Comparison of ENCODE assay signal across 29 mouse cellular contexts in the genomic region with DNA sequence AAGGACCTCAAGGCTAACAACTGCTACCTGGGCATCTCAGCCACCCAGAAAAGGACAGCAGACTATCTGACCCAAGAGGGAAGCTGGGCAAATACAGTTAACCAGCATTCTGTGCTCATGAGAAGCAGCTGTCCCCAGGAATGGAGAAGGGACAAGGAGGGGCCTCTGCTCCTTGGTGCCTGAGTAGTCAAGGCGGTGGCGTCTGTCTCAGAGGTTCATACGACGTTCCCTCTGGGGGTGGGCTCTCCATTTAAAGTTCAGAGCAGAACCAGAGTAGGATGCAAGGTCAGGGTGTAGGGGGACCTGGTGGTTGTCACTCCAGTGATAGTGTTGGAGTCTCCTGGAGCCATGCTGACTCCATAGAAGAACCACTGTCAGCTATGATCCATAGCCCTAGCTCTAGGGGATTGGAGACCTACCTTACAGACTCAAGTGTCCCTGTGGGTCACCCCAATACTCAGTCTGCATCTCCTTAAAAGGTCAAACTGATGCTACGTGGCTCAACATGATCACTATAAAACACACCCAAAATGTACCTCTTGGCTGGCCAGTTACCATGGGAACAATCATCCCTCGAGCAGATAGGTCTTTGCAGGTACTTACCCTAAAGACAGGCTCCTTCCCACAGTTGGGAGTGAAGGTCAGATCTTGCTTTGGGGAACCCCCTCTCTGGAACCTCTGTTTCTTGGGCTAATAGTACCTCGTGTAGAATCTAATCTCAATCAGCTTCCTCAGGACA. TPM values are rescaled to one million over a fixed set of nuclear protein-coding genes. Genes with fewer than 3 reads are reported as not detected.
DNase-seq lines count a peak whose midpoint lies in the region; ATAC-seq and TF ChIP-seq lines count a peak whose summit lies in the region.
"Had no signal": no experiment of that assay in that cellular context is flagged by ENCODE, and none has a peak within 500 bp of the region (broad histone marks: within the 10 kb centered on the region; RNA-seq: fewer than 3 reads in every experiment).

No protein-coding gene starts in this region.

- peaks cover 4% of the 10 kb centered on the region; the same call in 1 of the 2 replicates for H3K4me1 ChIP-seq in heart, adult 2 months (ENCODE audit: control insufficient read depth, insufficient read depth, low read length)
- H3K4me1 ChIP-seq in liver, embryonic 12.5 days, result peaks cover 24% of the 10 kb centered on the region
- peaks cover 4% of the 10 kb centered on the region for H3K4me1 ChIP-seq in thymus, adult 2 months (replicated peaks; ENCODE audit: control insufficient read depth, insufficient read depth, low read length)

- 80% methylated on average over 7 of the region's 7 CpGs for WGBS in heart, adult 2 months
- 71% methylated on average over 7 of the region's 7 CpGs for WGBS in liver, embryonic 12.5 days (ENCODE audit: insufficient replicate concordance)
- 94% methylated on average over 7 of the region's 7 CpGs for WGBS in thymus, adult 2 months

- no peak for TF ChIP-seq POLR2A in heart, adult 2 months (IDR thresholded peaks at IDR 0.05; ENCODE audit: insufficient read depth, low read depth, low read length)
- no peak for TF ChIP-seq POLR2A in thymus, adult 2 months (IDR thresholded peaks at IDR 0.05; ENCODE audit: control insufficient read depth, extremely low read depth, insufficient read depth, low read length, poor library complexity)
- no peak for TF ChIP-seq POLR2A in myocyte (IDR thresholded peaks at IDR 0.05; ENCODE audit: insufficient read length, low read depth)

- no peak overlapping the region for H3K9ac ChIP-seq in heart, adult 2 months (ENCODE audit: low read depth, low read length)
- H3K9ac ChIP-seq in liver, embryonic 12.5 days, result no peak overlapping the region
- H3K9ac ChIP-seq: embryonic facial prominence, embryonic 15.5 days; forebrain, embryonic 15.5 days; kidney, embryonic 15.5 days; liver, embryonic 13.5 days; lung, embryonic 14.5 days; midbrain, embryonic 15.5 days had no signal

- H3K4me2 ChIP-seq in liver, embryonic 12.5 days, result no peak overlapping the region
- no peak overlapping the region for H3K4me2 ChIP-seq in myocyte (ENCODE audit: low read depth)
- H3K4me2 ChIP-seq: embryonic facial prominence, embryonic 15.5 days; forebrain, embryonic 15.5 days; kidney, embryonic 15.5 days; liver, embryonic 13.5 days; lung, embryonic 14.5 days; midbrain, embryonic 15.5 days had no signal

- intact Hi-C loops in heart, adult 2 months (cut with DNase I), result loop anchor here (10.0 kb wide), 1 partner anchor 436 kb away; no protein-coding TSS in a partner anchor

- no peaks in the 10 kb centered on the region for H3K27me3 ChIP-seq in heart, adult 2 months (ENCODE audit: control insufficient read depth, insufficient read depth, low read length)
- H3K27me3 ChIP-seq in liver, embryonic 12.5 days (replicated peaks), result peaks cover 11% of the 10 kb centered on the region; the same call in 1 of the 2 replicates
- H3K27me3 ChIP-seq in thymus, adult 2 months (ENCODE audit: control insufficient read depth, insufficient read depth, low read length), result no peaks in the 10 kb centered on the region
- H3K27me3 ChIP-seq in myocyte (ENCODE audit: control insufficient read depth, insufficient read depth, insufficient read length), result no peaks in the 10 kb centered on the region
- H3K27me3 ChIP-seq: CH12.LX; embryonic facial prominence, embryonic 15.5 days; forebrain, embryonic 15.5 days; kidney, embryonic 15.5 days; midbrain, embryonic 15.5 days had no signal

- no peaks in the 10 kb centered on the region for H3K36me3 ChIP-seq in heart, adult 2 months (ENCODE audit: control insufficient read depth, insufficient read depth, low read length)
- H3K36me3 ChIP-seq in liver, embryonic 12.5 days, result peaks cover 34% of the 10 kb centered on the region
- H3K36me3 ChIP-seq in thymus, adult 2 months (ENCODE audit: control insufficient read depth, insufficient read depth, low read length), result no peaks in the 10 kb centered on the region
- H3K36me3 ChIP-seq in myocyte (ENCODE audit: control insufficient read depth, insufficient read depth), result peaks cover 39% of the 10 kb centered on the region
- H3K36me3 ChIP-seq: forebrain, embryonic 15.5 days; midbrain, embryonic 15.5 days had no signal

- H3K4me3 ChIP-seq in heart, adult 2 months, result no peak overlapping the region
- H3K4me3 ChIP-seq in liver, embryonic 12.5 days, result no peak overlapping the region
- H3K4me3 ChIP-seq in thymus, adult 2 months (ENCODE audit: control insufficient read depth, insufficient read depth, low read length), result no peak overlapping the region
- H3K4me3 ChIP-seq in myocyte, result no peak overlapping the region
- H3K4me3 ChIP-seq: embryonic facial prominence, embryonic 15.5 days; forebrain, embryonic 15.5 days; kidney, embryonic 15.5 days; left cerebral cortex, adult 2 months; liver, embryonic 13.5 days; midbrain, embryonic 15.5 days had no signal

- no peak for TF ChIP-seq CTCF in heart, adult 2 months (IDR thresholded peaks at IDR 0.05)
- TF ChIP-seq CTCF in thymus, adult 2 months (IDR thresholded peaks at IDR 0.05; ENCODE audit: borderline replicate concordance, control insufficient read depth, extremely low read depth, insufficient read depth, low read length, poor library complexity), result no peak

- no peak for TF ChIP-seq EP300 in heart, adult 2 months (IDR thresholded peaks at IDR 0.05; ENCODE audit: insufficient read depth, low read depth, low read length)

- H3K27ac ChIP-seq in heart, adult 2 months, result no peak overlapping the region
- no peak overlapping the region for H3K27ac ChIP-seq in liver, embryonic 12.5 days
- H3K27ac ChIP-seq in thymus, adult 2 months (ENCODE audit: control insufficient read depth, insufficient read depth, low read length), result no peak overlapping the region
- H3K27ac ChIP-seq: embryonic facial prominence, embryonic 15.5 days; forebrain, embryonic 15.5 days; hindbrain, postnatal 0 days; kidney, embryonic 15.5 days; left cerebral cortex, adult 2 months; liver, embryonic 13.5 days; midbrain, embryonic 15.5 days had no signal

- peak; percentile 1 to 9 for DNase-seq in heart, adult 2 months
- DNase-seq in heart, adult 18-20 months, result no peak
- DNase-seq in liver, result peak; percentile 0
- peak; percentile 2 for DNase-seq in thymus, postnatal 4 days
- no peak for DNase-seq in thymus, adult 2 months
- no peak for DNase-seq in layer of hippocampus, postnatal 14 days (ENCODE audit: low spot score in 2 of 2)
- DNase-seq: adrenal gland, adult 2 months; B cell, adult 2 months; cerebellum, adult 11 months; cerebellum, postnatal 36 days; gastrocnemius, postnatal 14 days; kidney, adult 11 months; layer of hippocampus, adult 9-11 months; liver, embryonic 13.5 days; lung, embryonic 14.5 days; lung, postnatal 4 days; right cerebral cortex, adult 18-20 months; right cerebral cortex, postnatal 4 days; thymus, postnatal 14 days had no signal

- H3ac ChIP-seq in myocyte (ENCODE audit: control insufficient read depth, insufficient read length), result no peak overlapping the region

- ATAC-seq in liver, embryonic 12.5 days, result no peak
- ATAC-seq: forebrain, embryonic 15.5 days; hindbrain, postnatal 0 days; midbrain, embryonic 15.5 days had no signal

- no peaks in the 10 kb centered on the region for H3K79me2 ChIP-seq in heart, adult 2 months (replicated peaks; ENCODE audit: control insufficient read depth, insufficient read depth, low read length)
- H3K79me2 ChIP-seq in myocyte (ENCODE audit: control insufficient read depth, insufficient read depth), result peaks cover 24% of the 10 kb centered on the region

- no peaks in the 10 kb centered on the region for H3K9me3 ChIP-seq in liver, embryonic 12.5 days (replicated peaks)
- H3K9me3 ChIP-seq: embryonic facial prominence, embryonic 15.5 days; forebrain, embryonic 15.5 days; G1E; kidney, embryonic 15.5 days; liver, embryonic 13.5 days; midbrain, embryonic 15.5 days had no signal

TF ChIP-seq in myocyte, 11 proteins besides CTCF, POLR2A, EP300 and RAD21:
- TF ChIP-seq POLR2AphosphoS2 (IDR thresholded peaks at IDR 0.05; ENCODE audit: insufficient read length, low read depth), result peak; percentile 88
- TF ChIP-seq MAX (IDR thresholded peaks at IDR 0.05; ENCODE audit: low read depth), result no peak
TF ChIP-seq in myocyte: peak in this region for 1.

RNA-seq across cellular contexts. Expression of a gene that starts 4.9 kb away (rescaled TPM):
- 10 to 100 TPM; 27.1 to 28.0 TPM for total RNA-seq in heart, adult 2 months (2021)
- 36.0 and 36.6 TPM in 2 replicates for polyA plus RNA-seq in heart, adult 2 months (2012; rRNA removed)
- total RNA-seq in heart, adult 18-20 months (2021), result 10 to 100 TPM; 25.4 to 26.0 TPM
- 82.6 and 84.9 TPM in 2 replicates for polyA plus RNA-seq in liver, embryonic 12.5 days (2016; fragmentation: Nextera tagmentation; extraction: Ambion mirVana)
- polyA plus RNA-seq in thymus, adult 2 months (2012; rRNA removed), result 189 and 223 TPM in 2 replicates
- polyA plus RNA-seq in myocyte (2012; fragmentation: generic; extraction: Trizol), result 77.0 TPM
- total RNA-seq in layer of hippocampus, postnatal 14 days (2021), result 10 to 100 TPM; 29.6 to 36.7 TPM

RNA-seq across cellular contexts. Expression of a gene that starts 5.2 kb away (rescaled TPM):
- under 1 TPM; 0.61 to 0.70 TPM for total RNA-seq in heart, adult 2 months (2021)
- polyA plus RNA-seq in heart, adult 2 months (2012; rRNA removed), result 1.3 and 1.5 TPM in 2 replicates
- 1 to 10 TPM in 1 of 2 experiments, under 1 TPM in 1; 0.62 to 4.8 TPM for total RNA-seq in heart, adult 18-20 months (2021)
- polyA plus RNA-seq in liver, embryonic 12.5 days (2016; fragmentation: Nextera tagmentation; extraction: Ambion mirVana), result 0.59 and 0.64 TPM in 2 replicates
- polyA plus RNA-seq in thymus, adult 2 months (2012; rRNA removed), result 71.7 and 74.4 TPM in 2 replicates
- 1.9 TPM for polyA plus RNA-seq in myocyte (2012; fragmentation: generic; extraction: Trizol)
- total RNA-seq in layer of hippocampus, postnatal 14 days (2021), result 1 to 10 TPM; 1.5 to 1.8 TPM

RNA-seq across cellular contexts. Expression of a gene that starts 5.5 kb away (rescaled TPM):
- total RNA-seq in heart, adult 2 months (2021), result 10 to 100 TPM; 60.2 to 63.4 TPM
- polyA plus RNA-seq in heart, adult 2 months (2012; rRNA removed), result 42.3 and 73.6 TPM in 2 replicates
- total RNA-seq in heart, adult 18-20 months (2021), result 10 to 100 TPM; 60.2 to 62.7 TPM
- 5.4 and 5.7 TPM in 2 replicates for polyA plus RNA-seq in liver, embryonic 12.5 days (2016; fragmentation: Nextera tagmentation; extraction: Ambion mirVana)
- polyA plus RNA-seq in thymus, adult 2 months (2012; rRNA removed), result 76.5 and 102 TPM in 2 replicates
- polyA plus RNA-seq in myocyte (2012; fragmentation: generic; extraction: Trizol), result 939 TPM
- 10 to 100 TPM; 27.3 to 28.4 TPM for total RNA-seq in layer of hippocampus, postnatal 14 days (2021)

RNA-seq across cellular contexts. Expression of a gene that starts 37.8 kb away (rescaled TPM):
- 10 to 100 TPM; 62.6 to 72.8 TPM for total RNA-seq in heart, adult 2 months (2021)
- polyA plus RNA-seq in heart, adult 2 months (2012; rRNA removed), result 53.8 and 63.0 TPM in 2 replicates
- total RNA-seq in heart, adult 18-20 months (2021), result 10 to 100 TPM; 65.1 to 67.1 TPM
- 42.7 and 45.3 TPM in 2 replicates for polyA plus RNA-seq in liver, embryonic 12.5 days (2016; fragmentation: Nextera tagmentation; extraction: Ambion mirVana)
- polyA plus RNA-seq in thymus, adult 2 months (2012; rRNA removed), result 91.4 and 120 TPM in 2 replicates
- polyA plus RNA-seq in myocyte (2012; fragmentation: generic; extraction: Trizol), result 200 TPM
- 10 to 100 TPM; 81.6 to 89.7 TPM for total RNA-seq in layer of hippocampus, postnatal 14 days (2021)

RNA-seq across cellular contexts. Expression of a gene that starts 37.9 kb away (rescaled TPM):
- 10 to 100 TPM; 29.6 to 46.6 TPM for total RNA-seq in heart, adult 2 months (2021)
- 56.0 and 61.9 TPM in 2 replicates for polyA plus RNA-seq in heart, adult 2 months (2012; rRNA removed)
- total RNA-seq in heart, adult 18-20 months (2021), result 10 to 100 TPM; 36.7 to 57.6 TPM
- 34.4 and 39.6 TPM in 2 replicates for polyA plus RNA-seq in liver, embryonic 12.5 days (2016; fragmentation: Nextera tagmentation; extraction: Ambion mirVana)
- polyA plus RNA-seq in thymus, adult 2 months (2012; rRNA removed), result 138 and 151 TPM in 2 replicates
- 53.8 TPM for polyA plus RNA-seq in myocyte (2012; fragmentation: generic; extraction: Trizol)
- 10 to 100 TPM; 46.2 to 54.2 TPM for total RNA-seq in layer of hippocampus, postnatal 14 days (2021)

Comparison
In these comparisons a context has a peak if more than half of its experiments do, and no peak if none do; other contexts are left out.
1. DNase-seq: peak in heart, adult 2 months (2 of 2), liver (single experiment) and thymus, postnatal 4 days (single experiment); none in heart, adult 18-20 months (0 of 2), thymus, adult 2 months (single experiment) and layer of hippocampus, postnatal 14 days (0 of 2).
2. RNA of a gene that starts 5.2 kb away (polyA plus RNA-seq): 71.7 to 74.4 TPM in thymus, adult 2 months; 1.9 TPM in myocyte (single experiment), 1.3 to 1.5 TPM in heart, adult 2 months and 0.59 to 0.64 TPM in liver, embryonic 12.5 days; every median in the first group is over 10 times any median in the second.